Mouse (Mus musculus): ENCODE data around the gene Ctps.

The Ctps gene

GRCm38 (mm10) chr4:120570438-120571069 lies 478 bp upstream of the Ctps start:
- WGBS, result under 1% methylated on average over 27 of the region's 27 CpGs

GRCm38 (mm10) chr4:120569025-120569424 lies 1.1 kb downstream of the Ctps start:
- WGBS, result 6% methylated on average over 4 of the region's 4 CpGs

- WGBS, result 19% methylated on average over 5 of the region's 5 CpGs
Measured at GRCm38 (mm10) chr4:120568005-120568404, 2.1 kb downstream of the Ctps start.

GRCm38 (mm10) chr4:120565726-120566125 lies 4.3 kb downstream of the Ctps start:
- WGBS, result 56% methylated on average over 2 of the region's 2 CpGs

GRCm38 (mm10) chr4:120556592-120556991 lies 13.5 kb downstream of the Ctps start:
- WGBS, result 94% methylated on average over 6 of the region's 6 CpGs

GRCm38 (mm10) chr4:120544896-120545295 lies 25.2 kb downstream of the Ctps start:
- 71% methylated on average over 1 of the region's 1 CpGs for whole genome bisulfite sequencing

- 93% methylated on average over 10 of the region's 10 CpGs for WGBS
Measured at GRCm38 (mm10) chr4:120538664-120539063, 31.4 kb downstream of the Ctps start.

- 89% methylated on average over 6 of the region's 6 CpGs for WGBS
Measured at GRCm38 (mm10) chr4:120531986-120532385, 38.1 kb downstream of the Ctps start, which contains the start of gene Slfnl1. Gene Slfnl1, plus strand, starts transcription at chr4:120532231.

- WGBS, result 81% methylated on average over 9 of the region's 9 CpGs
Measured at GRCm38 (mm10) chr4:120528171-120528570, 41.9 kb downstream of the Ctps start.

- 86% methylated on average over 3 of the region's 3 CpGs for WGBS
Measured at GRCm38 (mm10) chr4:120523092-120523491, 47.0 kb downstream of the Ctps start.

- whole genome bisulfite sequencing, result 91% methylated on average over 4 of the region's 4 CpGs
Measured at GRCm38 (mm10) chr4:120522351-120522750, 47.7 kb downstream of the Ctps start.

- WGBS, result 84% methylated on average over 5 of the region's 5 CpGs
Measured at GRCm38 (mm10) chr4:120521761-120522160, 48.3 kb downstream of the Ctps start.

GRCm38 (mm10) chr4:120517335-120517734 lies 52.7 kb downstream of the Ctps start:
- 51% methylated on average over 4 of the region's 4 CpGs for WGBS

GRCm38 (mm10) chr4:120516907-120517306 lies 53.2 kb downstream of the Ctps start:
- WGBS, result 91% methylated on average over 7 of the region's 7 CpGs

GRCm38 (mm10) chr4:120516491-120516890 lies 53.6 kb downstream of the Ctps start:
- WGBS, result 96% methylated on average over 7 of the region's 7 CpGs

GRCm38 (mm10) chr4:120514366-120514765 lies 55.7 kb downstream of the Ctps start:
- WGBS, result 98% methylated on average over 2 of the region's 2 CpGs

- 92% methylated on average over 4 of the region's 4 CpGs for WGBS
Measured at GRCm38 (mm10) chr4:120511203-120511602, 58.9 kb downstream of the Ctps start.

- 53% methylated on average over 1 of the region's 1 CpGs for WGBS
Measured at GRCm38 (mm10) chr4:120506955-120507354, 63.1 kb downstream of the Ctps start.
